Mouse (Mus musculus) frontal cortex, postnatal 25 days (tissue): ENCODE measurements at regions not wholly inside any gene's neighbourhood (a gene's known extent, or its start where the extent isn't known, plus 50 kb on each side); places are given as distances from the start of the nearest gene placed in this dataset.

Experiments used
- DNase-seq, 2 experiments: peaks; one replicate each; pipeline ENCODE4 v3.0.0; 2022; ENCODE audit warnings: low spot score in 2 of 2

- DNase-seq = no peak
These were observed 76.7 kb upstream of the Bod1 start for GRCm38 (mm10) chr11:31748275-31748815.

DNA sequence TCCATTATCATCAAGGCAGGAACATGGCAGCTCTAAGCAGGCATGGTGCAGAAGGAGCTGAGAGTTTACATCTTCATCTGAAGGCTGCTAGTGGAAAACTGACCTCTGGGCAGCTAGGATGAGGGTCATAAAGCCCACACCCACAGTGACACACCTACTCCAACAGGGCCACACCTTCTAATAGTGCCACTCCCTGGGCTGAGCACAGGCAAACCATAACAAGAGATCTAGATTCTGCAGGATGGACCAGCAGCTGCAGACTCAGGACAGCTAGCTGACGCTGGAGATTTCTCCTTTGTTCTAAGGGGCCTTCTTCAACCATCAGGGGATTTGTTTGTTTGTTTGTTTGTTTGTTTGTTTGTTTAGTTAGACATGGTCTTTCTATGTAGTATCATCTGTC, 79.6 kb upstream of the Bod1 start:
- no peak for DNase-seq

DNA sequence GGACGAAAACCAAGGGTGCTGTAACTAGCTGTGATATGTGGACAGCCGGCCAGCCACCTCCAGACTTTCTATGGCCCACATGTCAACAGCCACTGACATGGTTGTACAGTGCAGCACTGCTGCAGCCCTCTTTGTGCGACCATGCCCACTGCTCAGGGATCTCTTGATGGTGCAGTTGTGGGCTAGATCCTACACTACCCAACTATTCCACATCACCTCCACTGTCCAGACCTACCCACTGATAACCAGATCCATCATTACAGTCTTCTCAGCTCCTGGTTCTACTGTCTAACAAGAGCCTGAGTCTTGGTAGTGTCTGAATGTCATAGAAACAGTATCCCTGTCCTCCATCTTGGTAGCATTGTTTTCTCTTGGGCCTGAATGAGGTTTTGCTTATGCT, 81.5 kb upstream of the Bod1 start:
- no peak for DNase-seq

- DNase-seq = peak; percentile 31 to 36
These were observed 82.1 kb upstream of the Bod1 start for GRCm38 (mm10) chr11:31753711-31754161.

DNA sequence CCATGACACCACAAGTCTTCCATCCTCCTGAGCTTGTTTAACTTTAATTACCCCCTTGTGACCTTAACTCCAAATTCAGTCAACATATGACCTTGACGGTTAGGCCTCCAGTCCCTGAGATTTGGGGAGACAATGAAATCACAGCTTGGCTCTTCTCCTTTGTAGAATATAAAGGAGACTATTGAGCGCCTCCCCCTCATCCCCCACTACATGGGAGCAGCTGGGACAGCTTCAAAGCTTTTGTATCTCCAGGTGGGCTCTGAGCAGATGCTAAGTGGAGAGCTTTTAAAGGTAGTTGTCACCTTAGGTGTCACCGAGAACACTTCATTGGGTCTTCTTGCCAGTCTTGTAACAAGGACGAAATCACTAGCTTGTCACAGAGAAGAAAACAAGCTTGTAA, 82.7 kb upstream of the Bod1 start:
- DNase-seq = no peak

DNA sequence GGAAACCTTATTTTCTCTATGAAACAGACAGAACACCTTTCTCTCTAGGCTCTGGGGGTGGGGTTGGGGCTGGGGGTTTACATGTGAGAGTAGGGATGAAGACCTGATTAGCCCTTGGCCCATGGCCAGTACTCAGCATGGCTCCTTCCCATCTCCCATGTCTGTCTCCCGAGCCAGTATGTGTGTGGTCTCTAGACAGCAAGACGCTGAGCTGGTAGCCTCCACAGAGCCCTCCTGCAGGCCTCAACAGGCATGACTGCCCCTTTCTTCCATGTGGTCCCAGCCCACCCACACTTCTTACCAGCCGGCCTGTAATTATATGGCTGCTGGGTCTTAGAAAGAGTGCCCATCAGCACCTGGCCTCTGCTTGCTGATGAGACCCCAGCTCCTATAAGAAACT, 84.2 kb upstream of the Bod1 start:
- no peak for DNase-seq

DNA sequence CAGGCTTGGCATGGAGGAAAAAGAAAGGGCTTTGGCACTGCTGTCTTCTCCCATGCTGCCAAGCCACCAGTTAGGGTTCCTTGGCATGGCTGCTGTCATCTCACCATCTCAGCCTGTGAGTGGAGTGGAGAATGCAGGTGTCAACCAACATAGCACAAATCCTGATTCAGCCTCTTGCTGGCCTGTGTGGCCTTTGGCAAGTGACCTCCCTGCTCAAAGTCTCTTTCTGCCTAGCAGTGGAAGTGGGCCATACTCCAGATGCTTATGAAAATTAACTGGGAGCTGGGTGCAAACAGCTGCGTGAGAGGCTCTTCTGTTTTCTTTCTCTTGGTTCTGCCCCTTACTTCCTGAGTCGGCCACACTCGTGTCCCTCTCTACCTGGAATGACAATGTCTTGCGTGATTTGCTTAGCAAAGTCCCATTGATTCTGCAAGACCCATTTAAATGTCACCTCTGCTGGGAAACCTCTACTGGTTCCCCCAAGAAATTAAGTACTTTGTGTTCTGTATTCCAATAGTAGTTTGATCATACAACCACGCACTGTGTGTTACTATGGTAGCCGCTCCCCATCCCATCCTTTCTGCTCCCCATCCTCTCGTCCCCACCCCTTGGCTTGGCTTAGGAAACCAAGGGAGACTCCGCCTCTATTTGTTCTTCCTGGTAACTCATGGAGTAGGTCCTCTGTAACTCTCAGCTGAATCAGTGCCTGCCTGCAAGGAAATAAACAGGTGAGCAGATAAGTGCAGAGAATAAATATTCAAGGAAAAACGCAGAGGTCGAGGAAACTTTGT, 84.9 kb upstream of the Bod1 start:
- DNase-seq = no peak

DNA sequence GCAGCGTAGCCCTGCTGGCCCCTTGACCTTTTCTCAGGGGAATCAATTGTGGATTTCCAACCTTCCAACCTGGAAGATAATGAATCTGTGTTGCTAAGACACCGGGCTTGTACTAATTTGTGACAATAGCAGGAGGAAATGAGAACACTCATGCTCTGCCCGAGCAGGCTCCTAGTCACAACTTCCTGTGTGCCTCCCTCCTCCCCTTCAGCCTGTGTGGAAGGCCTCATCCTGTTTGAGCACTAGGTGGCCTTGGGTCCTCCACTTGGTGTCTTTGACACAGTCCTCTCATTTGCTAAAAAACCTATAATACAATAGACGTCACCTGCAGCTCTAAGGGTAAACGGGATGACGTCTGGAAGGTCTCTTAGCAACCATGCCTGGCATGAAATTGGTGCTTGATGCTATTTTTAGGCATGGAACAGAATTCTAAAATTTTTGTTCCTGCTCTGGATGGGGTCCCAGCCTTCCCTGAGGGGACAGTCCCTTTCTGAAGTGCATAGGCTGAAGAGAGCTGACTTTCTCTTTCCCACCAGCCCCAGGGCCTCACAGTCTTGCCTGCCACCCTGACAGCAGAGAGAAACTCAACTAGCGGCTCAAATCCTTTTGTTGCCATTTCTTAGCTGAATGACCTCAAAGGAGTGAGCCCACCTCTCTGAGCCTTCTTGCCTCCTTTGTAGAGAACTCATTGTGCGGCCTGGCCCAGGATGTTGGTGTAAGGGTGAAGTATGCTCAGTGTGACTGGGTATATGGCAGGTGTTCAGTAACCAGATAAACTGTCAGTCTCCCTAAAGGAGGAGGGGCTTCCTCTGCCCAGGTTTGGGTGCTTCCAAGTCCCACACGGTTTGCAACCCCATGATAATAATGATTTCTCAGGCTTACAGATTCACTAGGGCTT, 88.4 kb upstream of the Bod1 start:
- peak in 1 of 2 experiments; percentile 40 for DNase-seq

- no peak for DNase-seq
These were observed 92.2 kb upstream of the Bod1 start for GRCm38 (mm10) chr11:31763856-31764255.

DNA sequence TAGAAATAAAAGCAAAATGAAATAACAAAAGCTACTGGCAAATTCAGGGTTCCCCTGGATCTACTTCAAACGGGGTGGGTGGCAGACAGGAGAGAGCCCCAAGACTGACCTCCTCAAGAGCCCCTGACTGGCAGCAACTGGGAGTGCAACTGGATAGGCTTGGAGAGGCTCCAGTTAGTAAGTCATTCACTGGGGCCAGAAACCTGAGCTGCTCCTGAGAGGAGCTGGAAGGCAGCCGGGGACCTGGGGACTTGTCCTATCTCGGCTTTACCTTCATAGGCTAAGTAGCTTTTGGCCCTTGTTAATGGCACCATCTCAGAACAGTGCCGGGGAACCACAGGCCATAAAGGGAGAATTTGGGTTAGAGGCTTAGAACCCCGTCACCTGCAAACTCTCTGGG, 94.6 kb upstream of the Bod1 start:
- no peak for DNase-seq

- DNase-seq = peak in 1 of 2 experiments; percentile 47
These were observed 96.2 kb upstream of the Bod1 start for GRCm38 (mm10) chr11:31767727-31768495.

GRCm38 (mm10) chr11:31769804-31770654, 98.3 kb upstream of the Bod1 start:
- DNase-seq = no peak

DNA sequence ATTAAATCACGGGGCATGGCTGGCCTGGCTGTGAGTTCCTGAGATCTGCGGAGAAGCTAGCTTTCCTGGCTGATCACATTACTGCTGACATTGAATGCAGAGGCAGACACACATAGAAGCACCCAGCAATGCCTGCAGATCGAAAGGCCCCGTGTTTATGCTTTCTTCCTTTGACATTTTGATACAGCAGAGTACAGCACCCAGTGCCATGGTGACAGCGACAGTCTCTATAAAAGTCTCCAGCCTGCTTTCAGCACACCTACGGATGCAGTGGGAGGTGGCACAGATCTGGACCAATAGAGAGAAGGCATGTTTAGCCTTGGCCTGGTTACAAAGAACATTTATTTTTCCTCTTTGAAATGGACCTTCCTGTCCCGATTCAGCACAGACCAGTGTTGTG, 99.2 kb upstream of the Bod1 start:
- DNase-seq = peak; percentile 39 to 59

DNA sequence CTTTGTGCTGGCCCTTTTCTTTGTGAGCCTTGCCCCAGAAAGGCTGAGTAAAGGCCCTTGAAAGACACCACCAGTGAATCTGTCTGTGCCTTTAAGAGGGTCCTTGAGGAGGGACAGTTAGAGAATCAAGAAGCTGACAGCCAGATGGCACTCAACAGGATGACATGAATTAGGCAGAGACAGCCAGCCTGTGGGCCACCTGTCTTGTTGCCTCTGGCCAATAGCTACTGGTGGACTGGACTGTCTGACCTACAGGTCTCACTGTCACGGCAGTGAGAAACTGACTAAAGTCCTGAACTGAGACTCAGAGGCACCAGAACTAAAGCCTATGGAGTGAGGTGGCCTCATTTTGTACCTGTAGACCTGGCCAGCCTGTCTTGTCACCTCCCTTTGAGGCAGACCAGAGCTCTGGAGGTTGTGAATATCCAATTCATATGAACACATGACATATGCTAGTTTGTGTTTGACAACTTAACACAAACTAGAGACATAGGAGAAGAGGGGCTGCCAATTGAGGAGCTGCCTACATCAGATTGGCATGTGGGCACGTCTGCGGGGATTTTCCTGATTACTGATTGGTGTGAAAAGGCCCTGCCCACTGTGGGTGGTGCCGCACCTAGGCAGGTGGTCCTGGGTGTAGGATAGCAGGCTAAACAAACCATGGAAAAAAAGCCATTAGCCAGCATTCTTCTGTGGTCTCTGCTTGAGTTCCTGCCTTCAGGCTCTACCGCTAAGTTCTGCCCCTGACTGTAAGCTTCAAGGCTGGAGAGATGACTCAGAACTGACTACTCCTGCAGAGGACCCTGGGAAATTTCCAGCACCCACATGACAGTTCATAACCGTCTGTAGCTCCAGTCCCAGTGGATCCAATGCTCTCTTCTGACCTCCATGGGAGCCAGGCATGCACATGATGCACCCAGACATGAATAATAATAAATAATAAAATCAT, 100.1 kb upstream of the Bod1 start:
- no peak for DNase-seq

DNA sequence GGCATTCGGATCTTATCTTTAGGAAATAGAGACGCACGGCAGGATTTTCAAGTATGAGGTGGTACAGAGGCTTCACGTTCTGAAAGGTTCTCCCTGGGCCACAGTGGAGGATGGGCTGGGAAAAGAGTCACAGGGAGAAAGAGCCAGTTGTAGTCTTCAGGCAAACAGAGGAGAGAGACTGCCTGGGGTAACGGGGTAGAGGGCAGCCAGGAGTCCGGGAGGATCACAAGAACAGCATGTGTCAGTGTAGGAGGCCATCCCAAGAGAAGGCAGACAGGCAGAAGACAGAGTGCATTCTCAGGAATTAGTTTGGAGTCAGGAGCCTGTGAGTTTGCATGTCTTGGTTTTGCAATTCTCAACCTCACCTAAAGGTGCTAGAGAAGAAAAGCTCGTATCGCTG, 94.5 kb upstream of the Cpeb4 start:
- no peak for DNase-seq

DNA sequence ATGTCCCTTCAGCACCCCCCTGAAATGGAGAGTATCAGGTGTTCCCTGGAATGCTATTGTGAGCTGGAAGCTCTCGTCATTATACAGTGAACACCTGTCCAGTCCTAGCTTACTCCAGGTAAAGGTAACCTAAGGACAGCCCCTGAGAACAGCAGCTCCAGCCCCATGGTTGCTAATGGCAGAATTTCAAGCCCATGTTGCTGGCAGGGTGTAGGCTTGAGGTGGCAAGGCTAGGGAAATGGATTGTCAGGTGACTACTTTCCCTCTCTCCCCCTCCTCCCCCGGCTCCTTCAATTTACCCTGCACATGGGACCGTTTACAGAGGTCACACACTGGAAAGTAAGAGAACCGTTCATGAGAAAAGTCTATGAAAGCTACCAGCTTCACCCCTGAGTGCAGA, 93.2 kb upstream of the Cpeb4 start:
- DNase-seq = no peak

DNA sequence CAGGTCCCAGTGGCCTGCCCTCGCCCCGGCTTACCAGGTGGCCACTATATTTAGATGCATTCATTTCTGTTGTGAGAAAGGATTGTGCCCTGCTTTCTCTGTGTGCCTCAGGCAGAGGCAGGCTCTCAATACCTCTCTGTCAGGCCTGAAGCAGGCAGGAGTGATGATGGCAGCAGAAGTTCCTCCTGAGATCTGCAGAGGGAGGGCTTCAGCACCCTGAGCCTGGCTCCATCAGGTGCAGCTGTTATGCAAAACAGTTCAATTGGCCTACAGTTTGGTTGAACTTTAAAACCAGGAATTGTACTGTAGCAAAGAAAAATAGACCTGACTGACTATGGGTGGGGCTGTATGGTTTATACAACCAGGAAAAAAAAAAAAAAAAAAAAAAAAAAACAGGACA, 92.7 kb upstream of the Cpeb4 start:
- no peak for DNase-seq

- no peak for DNase-seq
These were observed 91.0 kb upstream of the Cpeb4 start for GRCm38 (mm10) chr11:31780969-31781368.

DNA sequence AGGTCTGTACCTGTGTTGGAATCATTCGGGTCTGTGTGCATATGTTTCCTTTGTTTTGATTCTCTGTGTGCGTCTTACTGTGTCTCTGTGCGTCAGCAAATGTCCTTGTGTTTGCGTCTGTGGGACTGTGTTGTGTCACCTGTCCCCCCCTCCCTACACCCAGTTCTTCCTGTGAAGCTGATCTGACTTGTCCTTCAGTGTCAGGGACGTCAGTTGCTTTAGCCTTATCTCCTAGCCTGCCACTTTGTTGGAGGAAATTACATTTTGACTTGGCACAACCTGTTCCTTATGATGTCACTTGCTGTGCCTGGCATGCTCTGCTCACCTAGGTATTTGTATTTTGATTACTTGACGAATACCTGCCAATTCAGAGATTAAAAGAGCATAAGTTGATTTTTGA, 90.4 kb upstream of the Cpeb4 start:
- no peak for DNase-seq
